Mouse (Mus musculus) megakaryocyte, embryonic 14.5 days (primary cell): Measurements from ENCODE around the gene Adam33. TPM values are rescaled to one million over a fixed set of nuclear protein-coding genes. Genes with fewer than 3 reads are reported as not detected.

Experiments
- H3K27me3 ChIP-seq: replicated peaks from 2 replicates; pipeline ENCODE3; 2012; ENCODE audit warnings: inconsistent platforms
- H3K36me3 ChIP-seq: replicated peaks from 2 replicates; pipeline ENCODE3; 2012; ENCODE audit warnings: low read length, inconsistent platforms, mixed read lengths
- H3K4me1 ChIP-seq: 2 replicates; pipeline ENCODE4 v1.6.1; 2012; ENCODE audit warnings: inconsistent platforms
- H3K4me3 ChIP-seq: replicated peaks from 2 replicates; pipeline ENCODE3; 2012; ENCODE audit warnings: moderate library complexity, mild to moderate bottlenecking, inconsistent platforms
- H3K9me3 ChIP-seq: 2 replicates; pipeline ENCODE4 v1.6.1; 2012; ENCODE audit warnings: inconsistent platforms
- FLI1 ChIP-seq: IDR thresholded peaks from 2 replicates; pipeline ENCODE4 v1.6.1; 2012; ENCODE audit warnings: low read length, inconsistent platforms, mixed read lengths
- GATA1 ChIP-seq: IDR thresholded peaks from 3 replicates; pipeline ENCODE4 v1.6.1; 2012; ENCODE audit warnings: mixed read lengths, low read length, inconsistent platforms, borderline replicate concordance
- polyA plus RNA-seq: library from polyadenylated mRNA; stranded (reverse); fragments of >175 nt; gene quantifications from 2 replicates; pipeline ENCODE4 v1.2.3, GENCODE M21; 2012; ENCODE audit warnings: low replicate concordance; ENCODE audit not compliant: insufficient read depth

Gene Adam33
- polyA plus RNA-seq, 1 experiment = 1.9 TPM

DNA sequence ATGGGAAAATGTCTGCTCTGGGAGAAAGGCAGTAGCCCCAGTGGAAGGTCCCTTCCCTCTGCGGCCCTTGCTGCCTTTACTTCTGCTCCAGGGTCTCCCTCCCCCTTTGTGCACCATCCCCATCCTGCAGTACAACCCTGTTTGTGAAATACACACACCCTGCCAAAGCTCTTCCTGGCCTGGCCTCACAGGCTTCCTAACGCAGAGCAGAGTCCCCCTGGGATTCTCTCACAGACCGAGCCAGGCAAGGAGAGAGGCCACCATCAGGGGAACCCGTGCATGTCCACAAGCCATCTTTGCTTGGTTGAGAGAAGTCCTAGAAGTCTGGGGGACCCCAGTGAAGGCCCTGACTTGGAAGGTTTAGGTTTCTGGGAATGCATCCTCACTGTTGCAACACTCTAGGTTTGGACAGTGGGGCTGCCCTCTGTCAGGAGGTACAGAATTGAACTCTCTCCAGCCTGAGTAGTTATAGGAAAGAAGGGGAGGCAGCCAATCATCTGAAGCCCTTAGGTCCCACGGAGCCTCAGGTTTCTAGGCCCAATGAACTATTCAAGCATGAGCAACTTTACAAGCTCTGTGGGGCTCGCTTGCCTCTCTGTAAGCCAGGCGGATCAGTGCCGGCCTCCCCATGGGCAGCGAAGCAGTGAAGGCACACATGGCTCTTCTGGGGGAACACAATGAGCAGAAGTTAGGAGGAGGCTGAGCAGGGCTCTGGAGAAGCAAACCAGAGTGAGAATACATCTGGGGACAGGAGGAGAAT is 3.7 kb downstream of the Adam33 start:
- Histone ChIP-seq H3K36me3 (no peaks in the 10 kb centered on the region), H3K9me3 (peaks cover 5% of the 10 kb centered on the region; the same call in 1 of the 2 replicates), H3K4me1 (peaks cover 35% of the 10 kb centered on the region), H3K27me3 (peaks cover 93% of the 10 kb centered on the region), H3K4me3 (no peak overlapping the region)
- no peak for TF ChIP-seq FLI1
- TF ChIP-seq GATA1 = no peak

DNA sequence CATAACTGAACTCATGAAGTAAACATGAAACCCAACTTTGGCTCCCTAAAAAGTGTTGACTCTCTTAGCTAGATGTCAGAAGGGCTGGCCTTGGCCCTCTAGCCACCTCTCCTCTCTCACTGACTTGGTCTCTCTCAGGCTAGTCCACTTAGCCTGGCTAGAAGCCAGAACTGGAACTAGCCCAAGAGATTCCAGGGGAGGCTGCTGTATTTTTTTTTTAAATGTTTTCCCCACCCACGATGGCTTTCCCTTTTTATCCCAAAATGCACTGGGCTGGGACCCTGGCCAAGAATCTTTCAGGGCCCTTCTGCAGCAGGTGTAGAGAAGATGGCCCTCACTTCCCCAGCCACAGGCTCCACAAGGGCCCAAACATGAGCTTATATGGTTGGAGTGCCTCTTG is 4.2 kb downstream of the Adam33 start:
- TF ChIP-seq GATA1 (no peak), FLI1 (no peak)
- Histone ChIP-seq H3K27me3 (peaks cover 93% of the 10 kb centered on the region), H3K4me3 (no peak overlapping the region), H3K36me3 (no peaks in the 10 kb centered on the region), H3K4me1 (peaks cover 41% of the 10 kb centered on the region), H3K9me3 (peaks cover 5% of the 10 kb centered on the region; the same call in 1 of the 2 replicates)

DNA sequence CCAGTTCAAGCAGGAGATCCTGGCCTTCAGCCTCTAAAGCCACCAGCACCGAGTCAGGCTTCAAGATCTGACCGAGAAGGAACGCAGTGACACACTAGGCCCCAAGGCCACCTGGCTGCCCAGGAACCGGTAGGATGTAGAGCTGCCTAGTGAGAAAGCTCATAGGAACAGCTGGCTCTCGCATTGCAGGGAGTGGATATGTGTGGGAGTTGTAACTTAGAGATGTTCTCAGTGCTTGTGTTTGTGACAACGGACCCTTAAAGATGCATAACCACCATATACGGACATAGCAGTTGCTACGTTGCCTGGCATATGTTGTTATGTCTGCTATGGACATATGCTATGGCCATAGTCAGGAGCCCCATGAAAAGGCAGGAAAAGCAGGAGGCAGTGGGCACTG is 4.9 kb downstream of the Adam33 start:
- no peaks in the 10 kb centered on the region for H3K36me3 ChIP-seq
- TF ChIP-seq GATA1 = no peak
- no peak for TF ChIP-seq FLI1
- peaks cover 94% of the 10 kb centered on the region for H3K27me3 ChIP-seq
- no peak overlapping the region for H3K4me3 ChIP-seq
- peaks cover 46% of the 10 kb centered on the region for H3K4me1 ChIP-seq
- peaks cover 5% of the 10 kb centered on the region; the same call in 1 of the 2 replicates for H3K9me3 ChIP-seq

DNA sequence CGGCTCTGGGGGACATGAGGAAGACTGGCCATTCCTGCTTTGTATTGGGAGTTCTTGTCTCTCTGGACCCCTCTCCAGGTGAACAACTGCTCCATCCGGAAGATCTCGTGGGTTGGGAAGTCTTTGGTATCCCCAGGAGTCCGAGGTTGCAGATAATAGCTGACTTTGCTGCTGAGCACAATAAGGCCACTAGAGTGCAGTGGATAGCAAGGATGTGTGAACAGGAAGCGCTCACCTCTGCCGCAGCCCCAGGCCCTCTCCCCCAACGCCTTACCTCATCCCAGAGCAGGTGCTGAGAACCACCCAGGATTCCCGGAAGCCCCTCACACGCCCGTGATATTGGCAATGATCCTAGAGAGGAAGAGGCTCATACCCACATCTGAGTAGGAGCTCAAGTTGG is 7.4 kb downstream of the Adam33 start:
- Histone ChIP-seq H3K36me3 (no peaks in the 10 kb centered on the region), H3K9me3 (no peaks in the 10 kb centered on the region), H3K4me1 (peaks cover 51% of the 10 kb centered on the region), H3K27me3 (peaks cover 95% of the 10 kb centered on the region), H3K4me3 (peak overlapping the region; percentile 89)
- no peak for TF ChIP-seq GATA1
- TF ChIP-seq FLI1 = no peak

- H3K4me3 ChIP-seq = peak overlapping the region; percentile 89
- H3K4me1 ChIP-seq = peaks cover 51% of the 10 kb centered on the region
- peaks cover 95% of the 10 kb centered on the region for H3K27me3 ChIP-seq
- no peaks in the 10 kb centered on the region for H3K36me3 ChIP-seq
- TF ChIP-seq GATA1 = no peak
- TF ChIP-seq FLI1 = no peak
- no peaks in the 10 kb centered on the region for H3K9me3 ChIP-seq
Measured at GRCm38 (mm10) chr2:131055631-131056030, 8.0 kb downstream of the Adam33 start.

DNA sequence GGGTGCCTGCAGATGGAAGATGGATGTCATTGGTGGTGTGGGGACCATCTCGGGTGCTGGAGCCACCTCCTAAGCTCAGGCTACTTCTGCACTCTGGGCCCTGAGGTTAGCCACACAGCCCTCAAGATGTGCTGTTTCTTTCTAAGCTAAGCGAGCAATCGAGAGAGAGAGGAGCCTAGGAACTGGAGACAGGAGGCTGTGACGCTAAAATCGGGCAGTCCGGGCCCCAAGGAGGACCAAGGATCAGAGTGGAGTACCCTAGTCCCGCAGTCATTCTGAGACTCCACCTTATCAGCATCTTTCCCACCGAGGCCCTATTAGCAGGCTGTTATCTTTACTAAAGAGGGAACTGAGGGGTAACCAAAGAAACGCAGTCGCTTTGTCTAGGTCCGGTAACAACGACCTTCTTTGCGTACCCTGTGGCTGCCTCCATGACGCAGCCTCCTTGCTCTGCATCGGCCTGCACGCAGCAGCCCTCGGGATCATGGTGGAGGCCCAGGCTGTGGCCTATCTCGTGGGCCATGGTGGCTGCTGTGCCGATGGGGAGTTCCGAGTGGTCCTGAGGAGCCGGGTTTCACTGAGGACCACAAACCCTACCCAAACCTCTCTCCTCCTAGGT is 8.9 kb downstream of the Adam33 start:
- H3K27me3 ChIP-seq = peaks cover 94% of the 10 kb centered on the region

GRCm38 (mm10) chr2:131053851-131054645 is 9.6 kb downstream of the Adam33 start:
- TF ChIP-seq GATA1 (no peak), FLI1 (no peak)
- Histone ChIP-seq H3K36me3 (no peaks in the 10 kb centered on the region), H3K4me1 (peaks cover 51% of the 10 kb centered on the region), H3K9me3 (no peaks in the 10 kb centered on the region), H3K4me3 (peak overlapping the region; percentile 89), H3K27me3 (peaks cover 87% of the 10 kb centered on the region)

More for the DNA sequence above, 8.9 kb downstream of the Adam33 start:
- Histone ChIP-seq H3K4me1 (peaks cover 51% of the 10 kb centered on the region), H3K4me3 (peak overlapping the region; percentile 89), H3K36me3 (no peaks in the 10 kb centered on the region), H3K9me3 (no peaks in the 10 kb centered on the region)
- no peak for TF ChIP-seq FLI1

- Histone ChIP-seq H3K4me1 (peaks cover 51% of the 10 kb centered on the region), H3K27me3 (peaks cover 76% of the 10 kb centered on the region), H3K9me3 (no peaks in the 10 kb centered on the region), H3K36me3 (no peaks in the 10 kb centered on the region), H3K4me3 (peak overlapping the region; percentile 51)
- TF ChIP-seq FLI1 (no peak), GATA1 (no peak)
Measured at GRCm38 (mm10) chr2:131052862-131053418, 10.7 kb downstream of the Adam33 start.

DNA sequence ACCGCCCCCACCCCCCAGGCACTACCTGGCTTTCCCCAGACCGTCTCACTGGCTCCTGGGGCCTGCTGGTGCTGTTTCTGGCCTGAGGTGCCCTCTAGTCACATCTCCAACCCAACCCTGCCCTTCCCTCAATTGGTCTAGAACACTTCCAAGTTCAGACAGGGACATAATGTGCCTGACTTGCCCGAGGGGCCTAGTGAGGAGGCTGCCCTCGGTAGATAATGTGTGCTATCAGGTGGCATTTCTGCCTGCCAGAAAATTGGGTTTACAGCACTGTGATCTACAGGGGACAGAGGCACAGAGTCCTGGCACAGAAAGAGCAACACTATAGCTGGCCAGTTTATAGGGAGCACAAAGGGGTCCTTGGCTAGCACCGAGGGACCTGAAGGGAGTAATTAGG is 11.6 kb downstream of the Adam33 start:
- Histone ChIP-seq H3K9me3 (no peaks in the 10 kb centered on the region), H3K27me3 (peaks cover 74% of the 10 kb centered on the region), H3K36me3 (no peaks in the 10 kb centered on the region), H3K4me1 (peaks cover 50% of the 10 kb centered on the region), H3K4me3 (no peak overlapping the region)
- TF ChIP-seq FLI1 = no peak
- TF ChIP-seq GATA1 = no peak

- TF ChIP-seq FLI1 (no peak), GATA1 (no peak)
- Histone ChIP-seq H3K27me3 (peaks cover 67% of the 10 kb centered on the region), H3K4me3 (no peak overlapping the region), H3K9me3 (no peaks in the 10 kb centered on the region), H3K4me1 (peaks cover 16% of the 10 kb centered on the region), H3K36me3 (no peaks in the 10 kb centered on the region)
Measured at GRCm38 (mm10) chr2:131046025-131046424, 17.6 kb downstream of the Adam33 start.
